Comparison of ENCODE assay signal across 8 mouse cellular contexts in the genomic region with DNA sequence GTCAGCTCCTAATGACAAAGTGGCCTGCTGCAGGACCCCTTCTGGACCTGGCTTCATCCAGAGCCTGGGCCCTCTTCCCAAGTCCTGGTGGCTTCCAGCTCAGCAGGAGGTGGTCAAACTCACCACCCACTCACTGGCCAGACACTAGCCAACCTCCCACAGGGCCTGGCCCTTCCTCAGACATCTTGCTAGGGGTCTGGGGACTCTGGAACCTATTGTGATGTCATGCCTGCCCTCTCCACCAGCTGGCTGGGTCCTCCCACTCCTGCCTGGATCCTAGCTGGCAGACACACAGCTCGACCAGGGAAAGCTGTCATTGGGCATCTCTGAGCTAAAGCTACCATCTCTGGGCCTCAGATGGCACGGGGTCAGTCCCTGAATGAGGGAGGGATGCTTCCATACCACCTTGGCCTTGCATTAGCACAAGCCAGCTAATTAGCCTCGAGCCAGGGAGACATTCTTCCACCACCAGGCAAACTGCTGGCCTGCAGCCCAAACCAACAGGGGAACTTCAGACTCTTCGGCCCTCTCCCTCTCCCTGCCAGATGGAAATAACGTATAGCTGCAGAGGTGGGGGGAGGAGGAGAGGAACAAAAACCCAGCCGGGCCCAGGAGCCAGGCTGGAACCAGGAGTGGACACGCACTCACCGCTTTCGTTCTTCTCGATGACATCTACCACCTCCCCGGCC.
DNase-seq lines count a peak whose midpoint lies in the region; ATAC-seq and TF ChIP-seq lines count a peak whose summit lies in the region.

No protein-coding gene starts in this region.

- no peaks in the 10 kb centered on the region for H3K9me3 ChIP-seq in heart, embryonic 11.5 days (replicated peaks; ENCODE audit: control insufficient read depth, low read length)
- H3K9me3 ChIP-seq in kidney, postnatal 0 days (replicated peaks; ENCODE audit: low read length) = no peaks in the 10 kb centered on the region
- no peaks in the 10 kb centered on the region for H3K9me3 ChIP-seq in midbrain, postnatal 0 days (ENCODE audit: low read length)

- no peak for TF ChIP-seq CTCF in kidney, postnatal 0 days (IDR thresholded peaks at IDR 0.05; ENCODE audit: low read depth)
- no peak for TF ChIP-seq CTCF in midbrain, postnatal 0 days (IDR thresholded peaks at IDR 0.05)

- H3K9ac ChIP-seq in heart, embryonic 11.5 days (ENCODE audit: low read depth, low read length) = peak overlapping the region; percentile 90
- H3K9ac ChIP-seq in kidney, postnatal 0 days (ENCODE audit: low read depth, low read length) = peak overlapping the region; percentile 77
- H3K9ac ChIP-seq in midbrain, postnatal 0 days (replicated peaks; ENCODE audit: low read length, poor library complexity, severe bottlenecking) = peak overlapping the region; percentile 48; the same call in 1 of the 2 replicates

- H3K4me2 ChIP-seq in heart, embryonic 11.5 days = peak overlapping the region; percentile 96
- H3K4me2 ChIP-seq in kidney, postnatal 0 days (ENCODE audit: low read length) = peak overlapping the region; percentile 68
- H3K4me2 ChIP-seq in midbrain, postnatal 0 days (ENCODE audit: low read depth, low read length, poor library complexity, severe bottlenecking) = peak overlapping the region; percentile 41

- no peaks in the 10 kb centered on the region for H3K27me3 ChIP-seq in heart, embryonic 11.5 days (ENCODE audit: control insufficient read depth, insufficient read depth, low read length)
- H3K27me3 ChIP-seq in kidney, postnatal 0 days (ENCODE audit: insufficient read depth, low read length) = no peaks in the 10 kb centered on the region
- no peaks in the 10 kb centered on the region; the same call in 1 of the 2 replicates for H3K27me3 ChIP-seq in midbrain, postnatal 0 days (ENCODE audit: insufficient read depth, low read length)

- peaks cover 14% of the 10 kb centered on the region for H3K36me3 ChIP-seq in heart, embryonic 11.5 days (ENCODE audit: control insufficient read depth, insufficient read depth, low read length)
- H3K36me3 ChIP-seq in kidney, postnatal 0 days (ENCODE audit: insufficient read depth, low read length) = peaks cover 12% of the 10 kb centered on the region; the same call in 1 of the 2 replicates
- no peaks in the 10 kb centered on the region for H3K36me3 ChIP-seq in midbrain, postnatal 0 days (ENCODE audit: insufficient read depth, low read length)

- DNase-seq in left cerebral cortex, postnatal 4 days = peak; percentile 84
- DNase-seq in left cerebral cortex, adult 8-10 months (ENCODE audit: low spot score in 2 of 2) = no peak
- DNase-seq in kidney, postnatal 0 days (ENCODE audit: low spot score) = peak; percentile 73
- peak; percentile 73 for DNase-seq in midbrain, postnatal 0 days (ENCODE audit: low spot score)
- no peak for DNase-seq in spleen, adult 18-20 months

- peak; percentile 23; the same call in 1 of the 2 replicates for ATAC-seq in heart, embryonic 11.5 days (replicated peaks; ENCODE audit: insufficient number of reproducible peaks, low FRiP score, low TSS enrichment)
- 0 out of 2 replicates have a peak, but pooled peaks have one; percentile 14 for ATAC-seq in kidney, postnatal 0 days (replicated peaks; ENCODE audit: low FRiP score, low read depth)
- ATAC-seq in midbrain, postnatal 0 days (ENCODE audit: low FRiP score) = no peak
- ATAC-seq in monocyte, adult 5-6 weeks (replicated peaks; ENCODE audit: insufficient number of reproducible peaks, low FRiP score, low TSS enrichment, poor library complexity, severe bottlenecking) = no peak

- peaks cover 49% of the 10 kb centered on the region for H3K4me1 ChIP-seq in brown adipose tissue, adult 24 weeks (ENCODE audit: control insufficient read depth, insufficient read depth, insufficient read length, low read length)
- H3K4me1 ChIP-seq in heart, embryonic 11.5 days (ENCODE audit: control insufficient read depth, insufficient read depth, low read length) = peaks cover 76% of the 10 kb centered on the region
- H3K4me1 ChIP-seq in kidney, postnatal 0 days (replicated peaks; ENCODE audit: insufficient read depth, low read length) = peaks cover 57% of the 10 kb centered on the region
- no peaks in the 10 kb centered on the region for H3K4me1 ChIP-seq in midbrain, postnatal 0 days (ENCODE audit: insufficient read depth, low read length)

- peak overlapping the region; percentile 73 for H3K27ac ChIP-seq in brown adipose tissue, adult 24 weeks (replicated peaks; ENCODE audit: low read depth, low read length)
- H3K27ac ChIP-seq in heart, embryonic 11.5 days (ENCODE audit: low read depth, low read length) = peak overlapping the region; percentile 90
- peak overlapping the region; percentile 87 for H3K27ac ChIP-seq in kidney, postnatal 0 days
- no peak overlapping the region for H3K27ac ChIP-seq in midbrain, postnatal 0 days (ENCODE audit: low read depth, low read length)

- peak overlapping the region; percentile 73 for H3K4me3 ChIP-seq in brown adipose tissue, adult 24 weeks (ENCODE audit: insufficient read depth, low read depth, low read length)
- peak overlapping the region; percentile 60 for H3K4me3 ChIP-seq in heart, embryonic 11.5 days (ENCODE audit: low read depth, low read length)
- peak overlapping the region; percentile 43 for H3K4me3 ChIP-seq in kidney, postnatal 0 days (replicated peaks; ENCODE audit: low read depth, low read length)
- H3K4me3 ChIP-seq in midbrain, postnatal 0 days (ENCODE audit: low read depth, low read length) = peak overlapping the region; percentile 31; the same call in 1 of the 2 replicates

- intact Hi-C loops in left cerebral cortex, postnatal 4 days (cut with DNase I) = no loop called here

- WGBS in heart, embryonic 11.5 days (ENCODE audit: insufficient replicate concordance) = 13% methylated on average over 11 of the region's 11 CpGs
- 13% methylated on average over 11 of the region's 11 CpGs for WGBS in kidney, postnatal 0 days
- WGBS in midbrain, postnatal 0 days = 17% methylated on average over 11 of the region's 11 CpGs

Comparison
In these comparisons a context has a peak if more than half of its experiments do, and no peak if none do; other contexts are left out.
1. DNase-seq: peak in left cerebral cortex, postnatal 4 days (single experiment), kidney, postnatal 0 days (single experiment) and midbrain, postnatal 0 days (single experiment); none in left cerebral cortex, adult 8-10 months (0 of 2) and spleen, adult 18-20 months (0 of 2).
2. ATAC-seq: peak in heart, embryonic 11.5 days (single experiment) and kidney, postnatal 0 days (single experiment); none in midbrain, postnatal 0 days (single experiment) and monocyte, adult 5-6 weeks (single experiment).
3. H3K4me2 ChIP-seq: peak in every context shown above with its lines; median percentile 96 in heart, embryonic 11.5 days; 68 in kidney, postnatal 0 days; 41 in midbrain, postnatal 0 days.
4. Peak in every context shown above with its lines, with median percentiles within 50 percentile points of each other: H3K4me3 ChIP-seq and H3K9ac ChIP-seq.